Mouse (Mus musculus) heart, embryonic 16.5 days (tissue): ENCODE data around the gene Hipk1. TPM values are rescaled to one million over a fixed set of nuclear protein-coding genes. Genes with fewer than 3 reads are reported as not detected.

Experiments used
- ATAC-seq: fragments of 200-750 bp; cut with Nextera tagmentation; replicated peaks from 2 replicates; pipeline ENCODE4 v1.8.0; 2017; ENCODE audit warnings: moderate number of reproducible peaks; ENCODE audit not compliant: insufficient read depth, low FRiP score; ENCODE audit errors: extremely low read depth
- H3K27ac ChIP-seq: fragments of 300-500 bp; sonication (generic); 2 replicates; pipeline ENCODE4 v1.5.1; 2014; ENCODE audit warnings: mild to moderate bottlenecking, low read length, control low read depth, moderate library complexity
- H3K27me3 ChIP-seq: fragments of 300-500 bp; sonication (generic); 2 replicates; pipeline ENCODE4 v1.6.1; 2014; ENCODE audit warnings: low read length, mixed read lengths; ENCODE audit not compliant: control insufficient read depth, insufficient read depth
- H3K36me3 ChIP-seq: fragments of 300-500 bp; sonication (generic); 2 replicates; pipeline ENCODE4 v1.6.1; 2014; ENCODE audit not compliant: control insufficient read depth, insufficient read depth
- H3K4me1 ChIP-seq: fragments of 300-500 bp; sonication (generic); 2 replicates; pipeline ENCODE4 v1.6.1; 2014; ENCODE audit warnings: low read length, mixed read lengths; ENCODE audit not compliant: control insufficient read depth, insufficient read depth
- H3K4me2 ChIP-seq: fragments of 300-500 bp; sonication (generic); 2 replicates; pipeline ENCODE4 v1.6.1; 2014; ENCODE audit warnings: low read depth, mild to moderate bottlenecking, control low read depth, low read length
- H3K4me3 ChIP-seq: fragments of 300-500 bp; sonication (generic); 2 replicates; pipeline ENCODE4 v1.5.1; 2014; ENCODE audit warnings: mild to moderate bottlenecking, control low read depth, low read length
- H3K9ac ChIP-seq: fragments of 300-500 bp; sonication (generic); 2 replicates; pipeline ENCODE4 v1.6.1; 2014; ENCODE audit warnings: low read length, control low read depth
- H3K9me3 ChIP-seq: fragments of 300-500 bp; sonication (generic); replicated peaks from 2 replicates; pipeline ENCODE4 v1.6.1; 2016; ENCODE audit warnings: low read length; ENCODE audit not compliant: control insufficient read depth
- WGBS: fragments of 180-500 bp; shearing (Covaris S2); extraction: QIAGEN DNeasy Blood & Tissue Kit; methylation state at CpG from one replicate; pipeline ENCODE4 v1.1.7; 2014; 5-methylcytosine and 5-hydroxymethylcytosine counted together
- polyA plus RNA-seq: library from polyadenylated mRNA; unstranded; fragments of >200 nt; fragmentation: Nextera tagmentation; extraction: Ambion mirVana; gene quantifications from 2 replicates; pipeline ENCODE4 v1.2.1, GENCODE M21; 2015

Hipk1 gene
- polyA plus RNA-seq, 1 experiment from 2014 or later = 11.6 TPM

DNA sequence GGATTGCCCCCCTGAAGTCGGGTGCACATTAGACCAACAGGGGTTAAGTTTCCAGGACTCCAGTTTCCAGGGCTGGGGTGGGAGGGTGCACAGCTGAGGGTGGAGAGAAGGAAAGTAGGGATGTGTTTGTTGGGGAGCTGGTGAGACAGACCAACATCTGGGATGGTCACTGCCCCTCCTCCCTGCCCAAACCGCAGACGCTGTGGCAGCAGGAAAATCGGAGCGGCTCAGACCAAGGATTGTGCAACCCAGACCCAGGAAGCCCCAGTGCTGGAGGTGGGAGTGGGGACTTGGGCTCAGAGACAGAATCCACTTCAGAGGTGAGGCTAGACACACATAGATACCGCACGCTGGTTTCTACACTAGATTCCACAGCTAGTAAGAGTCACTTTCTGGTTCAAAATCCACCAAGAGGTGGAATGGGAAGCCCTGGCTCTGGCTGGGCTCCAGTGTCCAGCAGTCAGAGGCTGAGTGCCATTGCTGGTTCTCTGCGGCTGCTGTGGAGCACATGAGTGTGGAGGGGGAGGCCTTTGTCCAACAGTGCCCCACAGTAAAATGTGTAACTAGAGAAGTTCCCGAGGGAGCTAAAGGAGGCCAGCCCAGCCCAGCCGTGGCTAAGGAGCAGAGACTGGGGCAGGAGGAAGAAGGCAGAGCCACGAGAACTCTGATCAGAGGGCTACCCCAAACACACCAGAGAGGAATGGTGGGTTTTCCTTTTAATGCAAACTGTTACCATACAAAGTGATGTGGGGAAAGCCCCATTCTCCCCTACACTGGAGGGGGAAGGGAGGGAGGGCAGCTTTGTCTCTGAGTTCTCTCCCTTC lies 56.5 kb downstream of the Hipk1 start:
- Histone ChIP-seq H3K4me1 (peaks cover 52% of the 10 kb centered on the region), H3K27me3 (no peaks in the 10 kb centered on the region), H3K36me3 (no peaks in the 10 kb centered on the region), H3K4me3 (0 out of 2 replicates have a peak overlapping the region, but pooled peaks have one; percentile 10), H3K9me3 (peaks cover 3% of the 10 kb centered on the region; the same call in 1 of the 2 replicates), H3K9ac (peak overlapping the region; percentile 40; the same call in 1 of the 2 replicates), H3K4me2 (peak overlapping the region; percentile 43), H3K27ac (peak overlapping the region; percentile 65)
- ATAC-seq = no peak
- WGBS = 16% methylated on average over 11 of the region's 11 CpGs

GRCm38 (mm10) chr3:103733799-103734695 lies 57.3 kb downstream of the Hipk1 start:
- Histone ChIP-seq H3K36me3 (no peaks in the 10 kb centered on the region), H3K9me3 (peaks cover 3% of the 10 kb centered on the region; the same call in 1 of the 2 replicates), H3K4me2 (peak overlapping the region; percentile 43), H3K9ac (0 out of 2 replicates have a peak overlapping the region, but pooled peaks have one; percentile 40), H3K4me3 (no peak overlapping the region), H3K27ac (peak overlapping the region; percentile 32; the same call in 1 of the 2 replicates), H3K4me1 (peaks cover 50% of the 10 kb centered on the region), H3K27me3 (no peaks in the 10 kb centered on the region)
- WGBS = 39% methylated on average over 19 of the region's 19 CpGs
- ATAC-seq = no peak

GRCm38 (mm10) chr3:103733176-103733575 lies 58.2 kb downstream of the Hipk1 start:
- no peak for ATAC-seq
- peaks cover 47% of the 10 kb centered on the region for H3K4me1 ChIP-seq
- no peak overlapping the region for H3K27ac ChIP-seq
- no peaks in the 10 kb centered on the region for H3K36me3 ChIP-seq
- no peak overlapping the region for H3K9ac ChIP-seq
- H3K9me3 ChIP-seq = peaks cover 3% of the 10 kb centered on the region; the same call in 1 of the 2 replicates
- WGBS = 41% methylated on average over 2 of the region's 2 CpGs
- H3K27me3 ChIP-seq = no peaks in the 10 kb centered on the region
- H3K4me2 ChIP-seq = no peak overlapping the region
- no peak overlapping the region for H3K4me3 ChIP-seq

DNA sequence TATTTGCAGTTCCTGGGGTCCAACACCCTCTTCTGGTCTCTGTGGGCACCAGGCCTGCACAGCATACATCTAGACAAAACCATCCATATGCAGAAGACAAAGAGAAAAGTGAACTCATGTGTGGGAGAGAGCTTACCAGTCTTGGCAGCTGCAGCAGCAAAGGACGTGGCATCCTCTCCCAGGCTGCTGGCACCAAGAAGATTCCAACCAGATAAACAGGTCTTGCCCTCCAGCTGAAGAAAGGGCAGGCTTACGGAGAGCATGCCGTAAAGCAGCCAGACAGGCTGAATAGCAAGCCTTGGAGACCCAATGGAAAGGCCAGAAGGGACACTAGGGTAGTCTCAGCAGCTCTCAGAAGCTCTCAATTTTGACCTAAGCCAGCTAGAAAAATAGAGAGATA lies 59.2 kb downstream of the Hipk1 start:
- no peaks in the 10 kb centered on the region for H3K27me3 ChIP-seq
- WGBS = 92% methylated on average over 3 of the region's 3 CpGs
- peaks cover 3% of the 10 kb centered on the region; the same call in 1 of the 2 replicates for H3K9me3 ChIP-seq
- no peak overlapping the region for H3K4me3 ChIP-seq
- H3K36me3 ChIP-seq = no peaks in the 10 kb centered on the region
- H3K4me2 ChIP-seq = no peak overlapping the region
- H3K4me1 ChIP-seq = peaks cover 36% of the 10 kb centered on the region
- no peak for ATAC-seq
- H3K27ac ChIP-seq = no peak overlapping the region
- H3K9ac ChIP-seq = no peak overlapping the region

GRCm38 (mm10) chr3:103729850-103730249 lies 61.5 kb downstream of the Hipk1 start:
- no peak for ATAC-seq
- Histone ChIP-seq H3K4me2 (no peak overlapping the region), H3K27me3 (no peaks in the 10 kb centered on the region), H3K27ac (no peak overlapping the region), H3K36me3 (no peaks in the 10 kb centered on the region), H3K4me1 (peaks cover 14% of the 10 kb centered on the region), H3K9ac (no peak overlapping the region), H3K4me3 (no peak overlapping the region), H3K9me3 (peaks cover 3% of the 10 kb centered on the region; the same call in 1 of the 2 replicates)
- 79% methylated on average over 9 of the region's 9 CpGs for WGBS

GRCm38 (mm10) chr3:103727813-103728326 lies 63.5 kb downstream of the Hipk1 start:
- Histone ChIP-seq H3K4me3 (no peak overlapping the region), H3K9ac (no peak overlapping the region), H3K27me3 (no peaks in the 10 kb centered on the region), H3K27ac (no peak overlapping the region), H3K4me1 (0 out of 2 replicates have a peak, but pooled peaks cover 3% of the 10 kb centered on the region), H3K4me2 (no peak overlapping the region), H3K36me3 (no peaks in the 10 kb centered on the region), H3K9me3 (peaks cover 3% of the 10 kb centered on the region; the same call in 1 of the 2 replicates)
- WGBS = 20% methylated on average over 2 of the region's 2 CpGs
- ATAC-seq = no peak

DNA sequence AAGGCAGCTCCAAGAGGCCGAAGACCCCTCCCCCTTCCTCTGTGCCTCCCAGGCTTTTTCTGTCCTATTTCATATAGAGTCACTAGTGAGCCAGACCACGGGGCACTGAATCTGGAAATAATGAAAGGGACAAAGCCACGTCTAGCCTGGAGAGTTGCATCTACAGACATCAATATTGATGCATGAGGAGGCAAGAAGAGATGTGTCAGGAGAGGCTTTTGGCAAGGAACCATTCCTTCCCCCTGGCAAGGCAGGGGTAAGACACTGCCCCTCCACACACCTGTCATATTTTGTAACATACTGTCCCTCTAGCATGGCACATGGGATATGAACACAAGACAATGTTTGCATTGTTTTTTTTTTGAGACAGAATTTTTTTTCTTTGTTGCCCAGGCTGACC lies 64.7 kb downstream of the Hipk1 start:
- ATAC-seq = no peak
- H3K4me1 ChIP-seq = 0 out of 2 replicates have a peak, but pooled peaks cover 3% of the 10 kb centered on the region
- no peaks in the 10 kb centered on the region for H3K9me3 ChIP-seq
- WGBS = 58% methylated on average over 3 of the region's 3 CpGs
- no peak overlapping the region for H3K9ac ChIP-seq
- H3K27me3 ChIP-seq = no peaks in the 10 kb centered on the region
- no peak overlapping the region for H3K4me2 ChIP-seq
- H3K27ac ChIP-seq = no peak overlapping the region
- no peaks in the 10 kb centered on the region for H3K36me3 ChIP-seq
- no peak overlapping the region for H3K4me3 ChIP-seq

GRCm38 (mm10) chr3:103724137-103724536 lies 67.2 kb downstream of the Hipk1 start:
- H3K4me3 ChIP-seq = no peak overlapping the region
- H3K9me3 ChIP-seq = 0 out of 2 replicates have a peak, but pooled peaks cover 2% of the 10 kb centered on the region
- no peak overlapping the region for H3K27ac ChIP-seq
- H3K4me2 ChIP-seq = no peak overlapping the region
- 27% methylated on average over 3 of the region's 3 CpGs for WGBS
- 0 out of 2 replicates have a peak, but pooled peaks cover 3% of the 10 kb centered on the region for H3K4me1 ChIP-seq
- no peak for ATAC-seq
- no peak overlapping the region for H3K9ac ChIP-seq
- no peaks in the 10 kb centered on the region for H3K36me3 ChIP-seq
- H3K27me3 ChIP-seq = no peaks in the 10 kb centered on the region
